Mouse (Mus musculus) thymus, adult 2 months (tissue): Measurements from ENCODE around the gene Ccdc33.

ENCODE experiments used
- CTCF ChIP-seq: fragments of 200-500 bp; IDR thresholded peaks from 2 replicates; pipeline ENCODE4 v1.5.1; 2012; ENCODE audit warnings: mild to moderate bottlenecking, control low read depth, low read length, moderate library complexity, borderline replicate concordance; ENCODE audit not compliant: control insufficient read depth, poor library complexity, insufficient read depth; ENCODE audit errors: extremely low read depth
- POLR2A ChIP-seq: fragments of 200-500 bp; IDR thresholded peaks from 2 replicates; pipeline ENCODE4 v1.6.1; 2012; ENCODE audit warnings: mild to moderate bottlenecking, low read length, control low read depth, moderate library complexity; ENCODE audit not compliant: control insufficient read depth, poor library complexity, insufficient read depth; ENCODE audit errors: extremely low read depth

- no peak for TF ChIP-seq POLR2A
- no peak for TF ChIP-seq CTCF
Measured at GRCm38 (mm10) chr9:58125085-58125484, 6.5 kb upstream of the Ccdc33 start.
